Mouse (Mus musculus): ENCODE data around the gene Olfr1158. TPM values are rescaled to one million over a fixed set of nuclear protein-coding genes. Genes with fewer than 3 reads are reported as not detected.
"Not testable (repeated sequence)": the region's sequence is repeated elsewhere in the genome, so short reads cannot be mapped to it uniquely, and the experiment has no call there.

Olfr1158 gene
- not detected in 2 replicates for polyA plus RNA-seq (2015; fragmentation: Nextera tagmentation; extraction: Ambion mirVana)

GRCm38 (mm10) chr2:87989813-87990212, at the start of gene Olfr1158:
Gene Olfr1158 (plus strand): TSS chr2:87990113.
- no peaks in the 10 kb centered on the region for H3K27me3 ChIP-seq (ENCODE audit: control insufficient read depth, insufficient read depth, low read depth, low read length)
- ATAC-seq (ENCODE audit: low read depth) = no peak
- H3K27ac ChIP-seq (ENCODE audit: low read length) = no peak within 1 kb of the TSS
- H3K36me3 ChIP-seq (ENCODE audit: control insufficient read depth, insufficient read depth) = no peaks in the 10 kb centered on the region
- no peaks in the 10 kb centered on the region for H3K9me3 ChIP-seq (replicated peaks; ENCODE audit: control insufficient read depth, low read length)
- H3K9ac ChIP-seq (ENCODE audit: low read depth, low read length) = no peak within 1 kb of the TSS
- no peak within 1 kb of the TSS for H3K4me2 ChIP-seq (ENCODE audit: low read depth, low read length)
- no peaks in the 10 kb centered on the region for H3K4me1 ChIP-seq (ENCODE audit: control insufficient read depth, low read depth, low read length)
- no peak within 1 kb of the TSS for H3K4me3 ChIP-seq (ENCODE audit: low read depth, low read length)

GRCm38 (mm10) chr2:87945037-87945436, 44.9 kb upstream of the Olfr1158 start, which contains the start of gene Olfr1155:
Gene Olfr1155 (minus strand): TSS chr2:87945137.
- no peak for ATAC-seq (ENCODE audit: low read depth)
- Histone ChIP-seq H3K27me3 (ENCODE audit: control insufficient read depth, insufficient read depth, low read depth, low read length) (no peaks in the 10 kb centered on the region), H3K27ac (ENCODE audit: low read length) (no peak within 1 kb of the TSS), H3K4me1 (ENCODE audit: control insufficient read depth, low read depth, low read length) (no peaks in the 10 kb centered on the region), H3K9me3 (replicated peaks; ENCODE audit: control insufficient read depth, low read length) (no peaks in the 10 kb centered on the region), H3K4me2 (ENCODE audit: low read depth, low read length) (no peak within 1 kb of the TSS), H3K9ac (ENCODE audit: low read depth, low read length) (no peak within 1 kb of the TSS), H3K4me3 (ENCODE audit: low read depth, low read length) (no peak within 1 kb of the TSS), H3K36me3 (ENCODE audit: control insufficient read depth, insufficient read depth) (no peaks in the 10 kb centered on the region)
- 69% methylated on average over 1 of the region's 1 CpGs for WGBS (ENCODE audit: insufficient replicate concordance)

- no peaks in the 10 kb centered on the region for H3K36me3 ChIP-seq (ENCODE audit: control insufficient read depth, insufficient read depth)
- no peaks in the 10 kb centered on the region for H3K4me1 ChIP-seq (ENCODE audit: control insufficient read depth, low read depth, low read length)
- H3K4me2 ChIP-seq (ENCODE audit: low read depth, low read length) = no peak within 1 kb of the TSS
- H3K27me3 ChIP-seq (ENCODE audit: control insufficient read depth, insufficient read depth, low read depth, low read length) = no peaks in the 10 kb centered on the region
- ATAC-seq (ENCODE audit: low read depth) = no peak
- H3K9me3 ChIP-seq (replicated peaks; ENCODE audit: control insufficient read depth, low read length) = no peaks in the 10 kb centered on the region
- no peak within 1 kb of the TSS for H3K4me3 ChIP-seq (ENCODE audit: low read depth, low read length)
- no peak within 1 kb of the TSS for H3K9ac ChIP-seq (ENCODE audit: low read depth, low read length)
- H3K27ac ChIP-seq (ENCODE audit: low read length) = no peak within 1 kb of the TSS
Observed at GRCm38 (mm10) chr2:87953000-87953399, 36.9 kb upstream of the Olfr1158 start, which contains the start of gene Olfr1156. Gene Olfr1156 (minus strand): TSS chr2:87953100.

- Histone ChIP-seq H3K4me1 (ENCODE audit: control insufficient read depth, low read depth, low read length) (no peaks in the 10 kb centered on the region), H3K36me3 (ENCODE audit: control insufficient read depth, insufficient read depth) (no peaks in the 10 kb centered on the region), H3K4me3 (ENCODE audit: low read depth, low read length) (no peak within 1 kb of the TSS), H3K9me3 (replicated peaks; ENCODE audit: control insufficient read depth, low read length) (no peaks in the 10 kb centered on the region), H3K27me3 (ENCODE audit: control insufficient read depth, insufficient read depth, low read depth, low read length) (no peaks in the 10 kb centered on the region), H3K4me2 (ENCODE audit: low read depth, low read length) (no peak within 1 kb of the TSS), H3K9ac (ENCODE audit: low read depth, low read length) (no peak within 1 kb of the TSS), H3K27ac (ENCODE audit: low read length) (no peak within 1 kb of the TSS)
- no peak for ATAC-seq (ENCODE audit: low read depth)
- WGBS (ENCODE audit: insufficient replicate concordance) = 88% methylated on average over 4 of the region's 4 CpGs
Observed at GRCm38 (mm10) chr2:87968199-87968598, 21.7 kb upstream of the Olfr1158 start, which contains the start of gene Olfr1157. Gene Olfr1157 (minus strand): TSS chr2:87968299.

- H3K9me3 ChIP-seq (replicated peaks; ENCODE audit: control insufficient read depth, low read length) = no peaks in the 10 kb centered on the region
- no peaks in the 10 kb centered on the region for H3K4me1 ChIP-seq (ENCODE audit: control insufficient read depth, low read depth, low read length)
- ATAC-seq (ENCODE audit: low read depth) = no peak
- no peak within 1 kb of the TSS for H3K27ac ChIP-seq (ENCODE audit: low read length)
- no peak within 1 kb of the TSS for H3K4me3 ChIP-seq (ENCODE audit: low read depth, low read length)
- 44% methylated on average over 3 of the region's 3 CpGs for WGBS (ENCODE audit: insufficient replicate concordance)
- no peak within 1 kb of the TSS for H3K4me2 ChIP-seq (ENCODE audit: low read depth, low read length)
- H3K36me3 ChIP-seq (ENCODE audit: control insufficient read depth, insufficient read depth) = no peaks in the 10 kb centered on the region
- no peak within 1 kb of the TSS for H3K9ac ChIP-seq (ENCODE audit: low read depth, low read length)
- H3K27me3 ChIP-seq (ENCODE audit: control insufficient read depth, insufficient read depth, low read depth, low read length) = no peaks in the 10 kb centered on the region
Observed at GRCm38 (mm10) chr2:87974563-87974962, 15.3 kb upstream of the Olfr1158 start, which contains the start of gene Olfr74. Gene Olfr74 (minus strand): TSS chr2:87974663.

- ATAC-seq (ENCODE audit: low read depth) = peak; percentile 80
- H3K36me3 ChIP-seq (ENCODE audit: control insufficient read depth, insufficient read depth) = no peaks in the 10 kb centered on the region
Observed at GRCm38 (mm10) chr2:88007515-88008318, 17.8 kb downstream of the Olfr1158 start, which contains the start of gene Olfr1160. Gene Olfr1160 (minus strand): TSS chr2:88008268.

GRCm38 (mm10) chr2:88022474-88022873, 32.6 kb downstream of the Olfr1158 start, which contains the start of gene Olfr1161:
Gene Olfr1161 (plus strand): TSS chr2:88022774.
- not testable (repeated sequence) for H3K4me2 ChIP-seq (ENCODE audit: low read depth, low read length); H3K27me3 ChIP-seq (ENCODE audit: control insufficient read depth, insufficient read depth, low read depth, low read length); ATAC-seq (ENCODE audit: low read depth); H3K36me3 ChIP-seq (ENCODE audit: control insufficient read depth, insufficient read depth); H3K4me3 ChIP-seq (ENCODE audit: low read depth, low read length); H3K4me1 ChIP-seq (ENCODE audit: control insufficient read depth, low read depth, low read length); H3K9ac ChIP-seq (ENCODE audit: low read depth, low read length); H3K27ac ChIP-seq (ENCODE audit: low read length); H3K9me3 ChIP-seq (replicated peaks; ENCODE audit: control insufficient read depth, low read length)
- 57% methylated on average over 1 of the region's 1 CpGs for WGBS (ENCODE audit: insufficient replicate concordance)

More at GRCm38 (mm10) chr2:88007515-88008318, 17.8 kb downstream of the Olfr1158 start, which contains the start of gene Olfr1160:
- no peak within 1 kb of the TSS for H3K9ac ChIP-seq (ENCODE audit: low read depth, low read length)
- H3K27me3 ChIP-seq (ENCODE audit: control insufficient read depth, insufficient read depth, low read depth, low read length) = no peaks in the 10 kb centered on the region
- no peaks in the 10 kb centered on the region for H3K9me3 ChIP-seq (replicated peaks; ENCODE audit: control insufficient read depth, low read length)
- H3K4me3 ChIP-seq (ENCODE audit: low read depth, low read length) = no peak within 1 kb of the TSS
- no peak within 1 kb of the TSS for H3K4me2 ChIP-seq (ENCODE audit: low read depth, low read length)
- no peaks in the 10 kb centered on the region for H3K4me1 ChIP-seq (ENCODE audit: control insufficient read depth, low read depth, low read length)
- no peak within 1 kb of the TSS for H3K27ac ChIP-seq (ENCODE audit: low read length)

GRCm38 (mm10) chr2:88037599-88037998, 47.7 kb downstream of the Olfr1158 start, which contains the start of gene Olfr73:
Gene Olfr73 (minus strand): TSS chr2:88037699.
- no peak for ATAC-seq (ENCODE audit: low read depth)
- H3K4me1 ChIP-seq (ENCODE audit: control insufficient read depth, low read depth, low read length) = no peaks in the 10 kb centered on the region
- no peaks in the 10 kb centered on the region for H3K36me3 ChIP-seq (ENCODE audit: control insufficient read depth, insufficient read depth)
- H3K9me3 ChIP-seq (replicated peaks; ENCODE audit: control insufficient read depth, low read length) = no peaks in the 10 kb centered on the region
- no peak within 1 kb of the TSS for H3K27ac ChIP-seq (ENCODE audit: low read length)
- H3K27me3 ChIP-seq (ENCODE audit: control insufficient read depth, insufficient read depth, low read depth, low read length) = no peaks in the 10 kb centered on the region
- H3K4me2 ChIP-seq (ENCODE audit: low read depth, low read length) = no peak within 1 kb of the TSS
- no peak within 1 kb of the TSS for H3K9ac ChIP-seq (ENCODE audit: low read depth, low read length)
- no peak within 1 kb of the TSS for H3K4me3 ChIP-seq (ENCODE audit: low read depth, low read length)
